Mouse (Mus musculus): Measurements from ENCODE around the gene Ankdd1b. TPM values are rescaled to one million over a fixed set of nuclear protein-coding genes. Genes with fewer than 3 reads are reported as not detected.

Gene Ankdd1b
- polyA plus RNA-seq, 1 experiment from 2014 or later = not detected

- H3K9me3 ChIP-seq (ENCODE audit: control insufficient read depth, low read length) = no peaks in the 10 kb centered on the region
- H3K4me1 ChIP-seq (ENCODE audit: control insufficient read depth, insufficient read depth, low read length) = no peaks in the 10 kb centered on the region
- no peak overlapping the region for H3K4me2 ChIP-seq (ENCODE audit: low read length)
- no peaks in the 10 kb centered on the region for H3K36me3 ChIP-seq (ENCODE audit: control insufficient read depth, insufficient read depth, low read length)
- no peaks in the 10 kb centered on the region for H3K27me3 ChIP-seq (ENCODE audit: control insufficient read depth, insufficient read depth, low read length)
- peak; percentile 71; the same call in 1 of the 2 replicates for ATAC-seq (ENCODE audit: low FRiP score, low TSS enrichment)
- no peak overlapping the region for H3K27ac ChIP-seq (replicated peaks; ENCODE audit: low read depth, low read length)
- peak; percentile 94 for DNase-seq
- no peak overlapping the region for H3K4me3 ChIP-seq (replicated peaks; ENCODE audit: low read depth, low read length)
- no peak overlapping the region for H3K9ac ChIP-seq (replicated peaks; ENCODE audit: low read length)
- 40% methylated on average over 12 of the region's 12 CpGs for WGBS
Observed at GRCm38 (mm10) chr13:96431595-96432156, 39.3 kb downstream of the Ankdd1b start.

- DNase-seq = no peak
- H3K9ac ChIP-seq (replicated peaks; ENCODE audit: low read length) = no peak overlapping the region
- no peaks in the 10 kb centered on the region for H3K36me3 ChIP-seq (ENCODE audit: control insufficient read depth, insufficient read depth, low read length)
- no peaks in the 10 kb centered on the region for H3K27me3 ChIP-seq (ENCODE audit: control insufficient read depth, insufficient read depth, low read length)
- no peaks in the 10 kb centered on the region for H3K4me1 ChIP-seq (ENCODE audit: control insufficient read depth, insufficient read depth, low read length)
- no peak for ATAC-seq (ENCODE audit: low FRiP score, low TSS enrichment)
- 78% methylated on average over 5 of the region's 5 CpGs for WGBS
- H3K9me3 ChIP-seq (ENCODE audit: control insufficient read depth, low read length) = no peaks in the 10 kb centered on the region
- H3K27ac ChIP-seq (replicated peaks; ENCODE audit: low read depth, low read length) = no peak overlapping the region
- no peak overlapping the region for H3K4me2 ChIP-seq (ENCODE audit: low read length)
- no peak overlapping the region for H3K4me3 ChIP-seq (replicated peaks; ENCODE audit: low read depth, low read length)
Observed at GRCm38 (mm10) chr13:96428531-96428930, 42.5 kb downstream of the Ankdd1b start.

GRCm38 (mm10) chr13:96426044-96426443 lies 45.0 kb downstream of the Ankdd1b start:
- no peaks in the 10 kb centered on the region for H3K9me3 ChIP-seq (ENCODE audit: control insufficient read depth, low read length)
- H3K36me3 ChIP-seq (ENCODE audit: control insufficient read depth, insufficient read depth, low read length) = no peaks in the 10 kb centered on the region
- H3K27ac ChIP-seq (replicated peaks; ENCODE audit: low read depth, low read length) = no peak overlapping the region
- H3K4me2 ChIP-seq (ENCODE audit: low read length) = no peak overlapping the region
- H3K9ac ChIP-seq (replicated peaks; ENCODE audit: low read length) = no peak overlapping the region
- WGBS = 62% methylated on average over 3 of the region's 3 CpGs
- no peaks in the 10 kb centered on the region for H3K27me3 ChIP-seq (ENCODE audit: control insufficient read depth, insufficient read depth, low read length)
- DNase-seq (no peak), ATAC-seq (ENCODE audit: low FRiP score, low TSS enrichment) (no peak)
- no peak overlapping the region for H3K4me3 ChIP-seq (replicated peaks; ENCODE audit: low read depth, low read length)
- H3K4me1 ChIP-seq (ENCODE audit: control insufficient read depth, insufficient read depth, low read length) = no peaks in the 10 kb centered on the region

DNA sequence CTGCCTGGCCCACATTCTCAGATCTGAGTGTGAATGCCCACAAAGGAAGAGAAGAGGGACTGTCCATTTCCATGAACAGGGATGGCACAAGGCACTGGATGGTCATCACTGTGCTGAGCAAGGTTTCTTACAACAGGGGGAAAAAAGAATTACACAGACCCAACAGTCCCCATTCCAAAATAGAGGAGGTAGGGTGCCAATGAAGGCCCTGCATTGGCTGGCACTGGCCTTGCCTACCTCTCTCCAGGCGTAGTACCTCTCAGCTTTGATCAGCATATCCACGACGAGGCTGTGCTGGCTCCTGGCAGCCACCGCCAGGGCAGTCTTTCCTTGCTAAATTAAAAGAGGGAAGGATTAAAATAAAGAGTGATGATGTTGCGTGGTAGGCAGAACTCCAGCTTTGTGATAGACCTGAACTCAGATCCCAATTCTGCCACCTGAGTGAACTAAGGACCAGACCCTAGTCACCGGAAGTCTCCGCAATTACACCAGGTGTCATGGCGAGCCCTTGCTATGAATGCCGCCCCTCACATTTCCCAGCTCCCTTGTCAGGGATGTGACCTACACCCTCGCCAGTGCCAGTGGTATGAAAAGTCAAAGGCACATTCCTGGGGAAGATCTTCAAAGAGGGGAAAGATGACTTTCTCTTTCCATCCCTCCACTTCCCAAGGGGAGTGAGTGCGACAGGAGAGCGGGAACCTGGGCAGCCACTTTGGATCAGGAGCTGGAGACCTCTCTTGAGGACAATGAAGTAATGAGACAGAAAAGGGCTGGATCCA lies 46.3 kb downstream of the Ankdd1b start:
- H3K27ac ChIP-seq (replicated peaks; ENCODE audit: low read depth, low read length) = no peak overlapping the region
- H3K36me3 ChIP-seq (ENCODE audit: control insufficient read depth, insufficient read depth, low read length) = no peaks in the 10 kb centered on the region
- H3K4me2 ChIP-seq (ENCODE audit: low read length) = no peak overlapping the region
- no peaks in the 10 kb centered on the region for H3K9me3 ChIP-seq (ENCODE audit: control insufficient read depth, low read length)
- no peaks in the 10 kb centered on the region for H3K27me3 ChIP-seq (ENCODE audit: control insufficient read depth, insufficient read depth, low read length)
- H3K4me1 ChIP-seq (ENCODE audit: control insufficient read depth, insufficient read depth, low read length) = no peaks in the 10 kb centered on the region
- WGBS = 89% methylated on average over 12 of the region's 12 CpGs
- no peak for ATAC-seq (ENCODE audit: low FRiP score, low TSS enrichment)
- DNase-seq = no peak
- no peak overlapping the region for H3K9ac ChIP-seq (replicated peaks; ENCODE audit: low read length)
- H3K4me3 ChIP-seq (replicated peaks; ENCODE audit: low read depth, low read length) = no peak overlapping the region

DNA sequence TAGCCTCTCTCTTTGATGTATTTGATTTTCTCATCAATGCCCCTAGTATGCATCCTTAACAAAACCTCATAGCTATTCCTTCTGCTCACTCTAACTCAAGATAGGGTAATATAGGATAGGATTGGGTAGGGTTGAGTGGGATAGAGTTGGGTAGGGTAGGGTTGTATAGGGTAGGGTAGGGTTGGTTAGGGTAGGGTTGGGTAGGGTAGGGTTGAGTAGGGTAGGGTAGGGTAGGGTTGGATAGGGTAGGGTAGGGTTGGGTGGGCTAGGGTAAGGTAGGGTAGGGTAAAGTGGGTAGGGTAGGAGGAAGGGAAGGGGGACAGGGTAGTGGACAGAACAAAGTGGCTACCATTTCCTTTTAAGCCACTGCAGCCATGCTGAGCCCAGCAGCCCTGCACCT lies 49.8 kb downstream of the Ankdd1b start:
- ATAC-seq (ENCODE audit: low FRiP score, low TSS enrichment) = no peak
- H3K9ac ChIP-seq (replicated peaks; ENCODE audit: low read length) = no peak overlapping the region
- no peaks in the 10 kb centered on the region for H3K9me3 ChIP-seq (ENCODE audit: control insufficient read depth, low read length)
- no peak for DNase-seq
- H3K4me3 ChIP-seq (replicated peaks; ENCODE audit: low read depth, low read length) = no peak overlapping the region
- no peak overlapping the region for H3K4me2 ChIP-seq (ENCODE audit: low read length)
- H3K27ac ChIP-seq (replicated peaks; ENCODE audit: low read depth, low read length) = no peak overlapping the region
- no peaks in the 10 kb centered on the region for H3K4me1 ChIP-seq (ENCODE audit: control insufficient read depth, insufficient read depth, low read length)
- H3K27me3 ChIP-seq (ENCODE audit: control insufficient read depth, insufficient read depth, low read length) = no peaks in the 10 kb centered on the region
- peaks cover 12% of the 10 kb centered on the region for H3K36me3 ChIP-seq (ENCODE audit: control insufficient read depth, insufficient read depth, low read length)

GRCm38 (mm10) chr13:96418487-96418886 lies 52.5 kb downstream of the Ankdd1b start:
- Histone ChIP-seq H3K4me1 (ENCODE audit: control insufficient read depth, insufficient read depth, low read length) (no peaks in the 10 kb centered on the region), H3K4me2 (ENCODE audit: low read length) (no peak overlapping the region), H3K9ac (replicated peaks; ENCODE audit: low read length) (no peak overlapping the region), H3K27me3 (ENCODE audit: control insufficient read depth, insufficient read depth, low read length) (no peaks in the 10 kb centered on the region), H3K9me3 (ENCODE audit: control insufficient read depth, low read length) (no peaks in the 10 kb centered on the region), H3K36me3 (ENCODE audit: control insufficient read depth, insufficient read depth, low read length) (peaks cover 40% of the 10 kb centered on the region), H3K4me3 (replicated peaks; ENCODE audit: low read depth, low read length) (no peak overlapping the region), H3K27ac (replicated peaks; ENCODE audit: low read depth, low read length) (no peak overlapping the region)
- ATAC-seq (ENCODE audit: low FRiP score, low TSS enrichment) (no peak), DNase-seq (no peak)
- 89% methylated on average over 4 of the region's 4 CpGs for WGBS

DNA sequence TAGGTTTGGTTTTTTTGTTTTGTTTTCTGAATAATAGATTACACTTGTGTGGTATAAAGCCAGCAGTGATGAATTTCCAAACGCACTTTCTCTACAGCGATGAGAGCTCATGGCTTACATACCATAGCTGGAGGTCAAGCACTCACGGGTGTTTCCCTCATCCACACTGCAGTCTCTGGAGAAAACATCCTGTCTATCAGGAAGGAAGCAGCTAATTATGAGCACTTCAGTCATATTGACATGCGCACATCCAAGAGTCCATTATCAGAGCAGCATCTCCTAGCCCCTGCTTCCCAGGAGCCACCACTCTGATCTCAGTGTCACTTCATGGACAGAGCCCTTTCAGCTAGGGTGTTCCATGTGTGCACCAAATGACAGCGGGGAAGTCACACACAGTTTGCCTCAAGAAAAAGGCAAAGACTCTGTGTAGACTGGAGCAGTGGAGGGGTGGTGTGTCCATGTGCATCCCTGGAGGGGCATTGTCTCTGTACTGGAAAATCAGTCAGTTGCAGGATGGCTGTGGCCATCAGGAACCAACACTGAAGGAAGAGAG lies 53.7 kb downstream of the Ankdd1b start:
- Histone ChIP-seq H3K27me3 (ENCODE audit: control insufficient read depth, insufficient read depth, low read length) (no peaks in the 10 kb centered on the region), H3K27ac (replicated peaks; ENCODE audit: low read depth, low read length) (no peak overlapping the region), H3K36me3 (ENCODE audit: control insufficient read depth, insufficient read depth, low read length) (peaks cover 44% of the 10 kb centered on the region), H3K4me3 (replicated peaks; ENCODE audit: low read depth, low read length) (no peak overlapping the region), H3K4me1 (ENCODE audit: control insufficient read depth, insufficient read depth, low read length) (no peaks in the 10 kb centered on the region), H3K9me3 (ENCODE audit: control insufficient read depth, low read length) (no peaks in the 10 kb centered on the region), H3K4me2 (ENCODE audit: low read length) (no peak overlapping the region), H3K9ac (replicated peaks; ENCODE audit: low read length) (no peak overlapping the region)
- ATAC-seq (ENCODE audit: low FRiP score, low TSS enrichment) (no peak), DNase-seq (no peak)
- WGBS = 91% methylated on average over 5 of the region's 5 CpGs

GRCm38 (mm10) chr13:96416380-96416779 lies 54.6 kb downstream of the Ankdd1b start:
- no peak overlapping the region for H3K9ac ChIP-seq (replicated peaks; ENCODE audit: low read length)
- 95% methylated on average over 8 of the region's 8 CpGs for WGBS
- H3K27me3 ChIP-seq (ENCODE audit: control insufficient read depth, insufficient read depth, low read length) = no peaks in the 10 kb centered on the region
- ATAC-seq (ENCODE audit: low FRiP score, low TSS enrichment) = no peak
- no peak overlapping the region for H3K27ac ChIP-seq (replicated peaks; ENCODE audit: low read depth, low read length)
- H3K9me3 ChIP-seq (ENCODE audit: control insufficient read depth, low read length) = no peaks in the 10 kb centered on the region
- DNase-seq = no peak
- H3K4me2 ChIP-seq (ENCODE audit: low read length) = no peak overlapping the region
- H3K36me3 ChIP-seq (ENCODE audit: control insufficient read depth, insufficient read depth, low read length) = peaks cover 47% of the 10 kb centered on the region
- no peaks in the 10 kb centered on the region for H3K4me1 ChIP-seq (ENCODE audit: control insufficient read depth, insufficient read depth, low read length)
- no peak overlapping the region for H3K4me3 ChIP-seq (replicated peaks; ENCODE audit: low read depth, low read length)

GRCm38 (mm10) chr13:96414384-96414783 lies 56.6 kb downstream of the Ankdd1b start:
- H3K4me2 ChIP-seq (ENCODE audit: low read length) = no peak overlapping the region
- no peak overlapping the region for H3K27ac ChIP-seq (replicated peaks; ENCODE audit: low read depth, low read length)
- no peak overlapping the region for H3K9ac ChIP-seq (replicated peaks; ENCODE audit: low read length)
- 94% methylated on average over 6 of the region's 6 CpGs for WGBS
- H3K4me3 ChIP-seq (replicated peaks; ENCODE audit: low read depth, low read length) = no peak overlapping the region
- no peak for DNase-seq
- H3K27me3 ChIP-seq (ENCODE audit: control insufficient read depth, insufficient read depth, low read length) = no peaks in the 10 kb centered on the region
- no peaks in the 10 kb centered on the region for H3K4me1 ChIP-seq (ENCODE audit: control insufficient read depth, insufficient read depth, low read length)
- ATAC-seq (ENCODE audit: low FRiP score, low TSS enrichment) = no peak
- H3K9me3 ChIP-seq (ENCODE audit: control insufficient read depth, low read length) = no peaks in the 10 kb centered on the region
- peaks cover 62% of the 10 kb centered on the region for H3K36me3 ChIP-seq (ENCODE audit: control insufficient read depth, insufficient read depth, low read length)

All from midbrain, embryonic 14.5 days (tissue).